ENCODE assay signal across 8 mouse cellular contexts in the genomic region with DNA sequence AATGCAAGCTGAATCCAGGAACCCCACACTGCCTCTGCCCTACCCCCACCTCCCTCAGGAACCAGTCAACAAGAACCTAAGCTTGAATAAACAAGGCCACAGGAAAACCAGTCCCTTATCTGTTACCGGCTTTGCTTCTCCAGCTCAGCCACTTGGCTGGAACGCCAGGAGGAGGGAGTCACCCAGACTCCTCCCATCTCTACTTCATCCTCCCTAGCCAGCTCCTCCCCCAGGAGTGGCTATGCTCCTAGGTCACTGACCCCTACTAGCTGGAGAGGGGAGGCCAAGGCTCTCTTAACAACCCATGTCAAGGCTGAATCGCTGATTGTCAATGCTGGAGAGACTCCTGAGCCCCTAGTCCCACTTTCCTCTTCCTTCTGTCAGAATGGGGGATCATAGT. TPM values are rescaled to one million over a fixed set of nuclear protein-coding genes. Genes with fewer than 3 reads are reported as not detected.
DNase-seq lines count a peak whose midpoint lies in the region; ATAC-seq lines count a peak whose summit lies in the region.

No protein-coding gene starts in this region.

- H3K4me2 ChIP-seq in intestine, embryonic 15.5 days (replicated peaks) = peak overlapping the region; percentile 22; the same call in 1 of the 2 replicates
- peak overlapping the region; percentile 41 for H3K4me2 ChIP-seq in liver, embryonic 16.5 days (ENCODE audit: low read depth, low read length)
- H3K4me2 ChIP-seq in stomach, embryonic 15.5 days = no peak overlapping the region

- H3K9me3 ChIP-seq in intestine, embryonic 15.5 days = no peaks in the 10 kb centered on the region
- H3K9me3 ChIP-seq in liver, embryonic 16.5 days (replicated peaks; ENCODE audit: control insufficient read depth, low read length) = no peaks in the 10 kb centered on the region
- no peaks in the 10 kb centered on the region for H3K9me3 ChIP-seq in stomach, embryonic 15.5 days

- peaks cover 31% of the 10 kb centered on the region for H3K4me1 ChIP-seq in intestine, embryonic 15.5 days (replicated peaks)
- H3K4me1 ChIP-seq in liver, embryonic 16.5 days (ENCODE audit: control insufficient read depth, low read depth, low read length) = peaks cover 41% of the 10 kb centered on the region
- peaks cover 30% of the 10 kb centered on the region for H3K4me1 ChIP-seq in stomach, embryonic 15.5 days

- no peak overlapping the region for H3K9ac ChIP-seq in intestine, embryonic 15.5 days
- H3K9ac ChIP-seq in liver, embryonic 16.5 days (ENCODE audit: low read depth, low read length) = peak overlapping the region; percentile 45
- H3K9ac ChIP-seq in stomach, embryonic 15.5 days = no peak overlapping the region

- no peaks in the 10 kb centered on the region for H3K27me3 ChIP-seq in intestine, embryonic 15.5 days (replicated peaks)
- H3K27me3 ChIP-seq in liver, embryonic 16.5 days (ENCODE audit: control insufficient read depth, insufficient read depth, low read depth, low read length) = no peaks in the 10 kb centered on the region
- no peaks in the 10 kb centered on the region for H3K27me3 ChIP-seq in stomach, embryonic 15.5 days (replicated peaks)

- 9% methylated on average over 3 of the region's 3 CpGs for WGBS in intestine, embryonic 15.5 days
- WGBS in liver, embryonic 16.5 days (ENCODE audit: insufficient replicate concordance) = 7% methylated on average over 3 of the region's 3 CpGs
- 17% methylated on average over 3 of the region's 3 CpGs for WGBS in stomach, embryonic 15.5 days

- peak overlapping the region; percentile 63 for H3K27ac ChIP-seq in intestine, embryonic 15.5 days
- H3K27ac ChIP-seq in liver, embryonic 16.5 days (ENCODE audit: low read length) = peak overlapping the region; percentile 84
- H3K27ac ChIP-seq in stomach, embryonic 15.5 days = peak overlapping the region; percentile 82

- ATAC-seq in intestine, embryonic 15.5 days = peak; percentile 96
- peak; percentile 90 for ATAC-seq in liver, embryonic 16.5 days (ENCODE audit: low read depth)
- peak; percentile 86 for ATAC-seq in stomach, embryonic 15.5 days (ENCODE audit: insufficient read depth, low FRiP score, low read depth)

- no peaks in the 10 kb centered on the region for H3K36me3 ChIP-seq in intestine, embryonic 15.5 days
- no peaks in the 10 kb centered on the region for H3K36me3 ChIP-seq in liver, embryonic 16.5 days (ENCODE audit: control insufficient read depth, insufficient read depth)
- no peaks in the 10 kb centered on the region for H3K36me3 ChIP-seq in stomach, embryonic 15.5 days

- peak; percentile 63 for DNase-seq in spleen, adult 12 weeks (ENCODE audit: low spot score)
- no peak for DNase-seq in spleen, adult 18-20 months
- DNase-seq in gastrocnemius, postnatal 10 days = peak; percentile 46
- DNase-seq in layer of hippocampus, postnatal 25 days (ENCODE audit: extremely low spot score in 1 of 2, low spot score in 1 of 2) = no peak
- no peak for DNase-seq in cerebellum, adult 8-10 months

- H3K4me3 ChIP-seq in intestine, embryonic 15.5 days (replicated peaks) = no peak overlapping the region
- H3K4me3 ChIP-seq in liver, embryonic 16.5 days (ENCODE audit: low read depth, low read length) = no peak overlapping the region
- no peak overlapping the region for H3K4me3 ChIP-seq in stomach, embryonic 15.5 days (replicated peaks)

RNA-seq across cellular contexts. Expression of gene Zfp36l1, which starts 28.9 kb away (rescaled TPM):
- 10 to 100 TPM; 80.4 to 90.5 TPM for total RNA-seq in gastrocnemius, postnatal 10 days (2021)
- polyA plus RNA-seq in intestine, embryonic 15.5 days (2015; fragmentation: Nextera tagmentation; extraction: Ambion mirVana) = 95.8 and 107 TPM in 2 replicates
- polyA plus RNA-seq in liver, embryonic 16.5 days (2015; fragmentation: Nextera tagmentation; extraction: Ambion mirVana) = 22.2 and 30.4 TPM in 2 replicates
- polyA plus RNA-seq in stomach, embryonic 15.5 days (2015; fragmentation: Nextera tagmentation; extraction: Ambion mirVana) = 142 and 146 TPM in 2 replicates
- total RNA-seq in layer of hippocampus, postnatal 25 days (2021) = 10 to 100 TPM; 37.2 to 40.8 TPM

Comparison
In these comparisons a context has a peak if more than half of its experiments do, and no peak if none do; other contexts are left out.
1. DNase-seq: peak in spleen, adult 12 weeks (single experiment) and gastrocnemius, postnatal 10 days (single experiment); none in spleen, adult 18-20 months (0 of 2), layer of hippocampus, postnatal 25 days (0 of 2) and cerebellum, adult 8-10 months (single experiment).
2. Peak in every context shown above with its lines, with median percentiles within 50 percentile points of each other: ATAC-seq and H3K27ac ChIP-seq.